Mouse (Mus musculus) forebrain, embryonic 10.5 days (tissue): ENCODE results near the gene Adamts17. TPM values are rescaled to one million over a fixed set of nuclear protein-coding genes. Genes with fewer than 3 reads are reported as not detected.

Experiments
- DNase-seq: peaks from one replicate; pipeline ENCODE4 v3.0.0-alpha.2; 2017; ENCODE audit warnings: low spot score; ENCODE audit errors: extremely low spot score
- H3K27ac ChIP-seq: fragments of 300-500 bp; sonication (generic); 2 replicates; pipeline ENCODE4 v1.5.1; 2016; ENCODE audit warnings: mild to moderate bottlenecking
- H3K27me3 ChIP-seq: fragments of 300-500 bp; sonication (generic); 2 replicates; pipeline ENCODE4 v1.6.1; 2016; ENCODE audit warnings: mild to moderate bottlenecking; ENCODE audit not compliant: poor library complexity, severe bottlenecking
- H3K36me3 ChIP-seq: fragments of 300-500 bp; sonication (generic); replicated peaks from 2 replicates; pipeline ENCODE4 v1.6.1; 2016; ENCODE audit warnings: mild to moderate bottlenecking, moderate library complexity
- H3K4me1 ChIP-seq: fragments of 300-500 bp; sonication (generic); 2 replicates; pipeline ENCODE4 v1.6.1; 2016
- H3K4me3 ChIP-seq: fragments of 300-500 bp; sonication (generic); 2 replicates; pipeline ENCODE4 v1.5.1; 2016; ENCODE audit warnings: mild to moderate bottlenecking, moderate library complexity
- H3K9me3 ChIP-seq: fragments of 300-500 bp; sonication (generic); 2 replicates; pipeline ENCODE4 v1.6.1; 2016; ENCODE audit warnings: mild to moderate bottlenecking, moderate library complexity
- WGBS: fragments of 180-500 bp; shearing (Covaris S2); methylation state at CpG from one replicate; pipeline ENCODE4 v1.1.7; 2016; 5-methylcytosine and 5-hydroxymethylcytosine counted together
- polyA plus RNA-seq: library from polyadenylated mRNA; unstranded; fragments of >200 nt; fragmentation: Nextera tagmentation; extraction: Ambion mirVana; gene quantifications from 2 replicates; pipeline ENCODE4 v1.2.1, GENCODE M21; 2016

The Adamts17 gene
- polyA plus RNA-seq, 1 experiment from 2014 or later: 0.89 TPM

GRCm38 (mm10) chr7:67050424-67050823 lies 210.9 kb downstream of the Adamts17 start:
- no peaks in the 10 kb centered on the region for H3K27me3 ChIP-seq
- WGBS: 90% methylated on average over 3 of the region's 3 CpGs
- DNase-seq: no peak
- H3K27ac ChIP-seq: no peak overlapping the region
- peaks cover 6% of the 10 kb centered on the region; the same call in 1 of the 2 replicates for H3K4me1 ChIP-seq
- H3K4me3 ChIP-seq: no peak overlapping the region
- H3K9me3 ChIP-seq: no peaks in the 10 kb centered on the region
- no peaks in the 10 kb centered on the region for H3K36me3 ChIP-seq

GRCm38 (mm10) chr7:67051089-67051718 lies 211.7 kb downstream of the Adamts17 start:
- Histone ChIP-seq H3K36me3 (no peaks in the 10 kb centered on the region), H3K4me3 (no peak overlapping the region), H3K27ac (no peak overlapping the region), H3K4me1 (peaks cover under 1% of the 10 kb centered on the region; the same call in 1 of the 2 replicates), H3K27me3 (no peaks in the 10 kb centered on the region), H3K9me3 (no peaks in the 10 kb centered on the region)
- DNase-seq: no peak
- 88% methylated on average over 7 of the region's 7 CpGs for WGBS

GRCm38 (mm10) chr7:67054876-67055275 lies 215.3 kb downstream of the Adamts17 start:
- H3K36me3 ChIP-seq: no peaks in the 10 kb centered on the region
- WGBS: 91% methylated on average over 3 of the region's 3 CpGs
- H3K27me3 ChIP-seq: no peaks in the 10 kb centered on the region
- DNase-seq: no peak
- H3K4me3 ChIP-seq: no peak overlapping the region
- H3K27ac ChIP-seq: no peak overlapping the region
- H3K4me1 ChIP-seq: no peaks in the 10 kb centered on the region
- no peaks in the 10 kb centered on the region for H3K9me3 ChIP-seq

GRCm38 (mm10) chr7:67055510-67055909 lies 216.0 kb downstream of the Adamts17 start:
- no peak for DNase-seq
- no peaks in the 10 kb centered on the region for H3K9me3 ChIP-seq
- H3K36me3 ChIP-seq: no peaks in the 10 kb centered on the region
- 92% methylated on average over 3 of the region's 3 CpGs for WGBS
- H3K27ac ChIP-seq: no peak overlapping the region
- H3K4me3 ChIP-seq: no peak overlapping the region
- no peaks in the 10 kb centered on the region for H3K4me1 ChIP-seq
- H3K27me3 ChIP-seq: no peaks in the 10 kb centered on the region

- WGBS: 88% methylated on average over 9 of the region's 9 CpGs
- Histone ChIP-seq H3K27ac (no peak overlapping the region), H3K4me1 (no peaks in the 10 kb centered on the region), H3K27me3 (no peaks in the 10 kb centered on the region), H3K4me3 (no peak overlapping the region), H3K9me3 (no peaks in the 10 kb centered on the region), H3K36me3 (no peaks in the 10 kb centered on the region)
- DNase-seq: no peak
Measured at GRCm38 (mm10) chr7:67061756-67062155, 222.2 kb downstream of the Adamts17 start.

GRCm38 (mm10) chr7:67062571-67062970 lies 223.0 kb downstream of the Adamts17 start:
- Histone ChIP-seq H3K9me3 (no peaks in the 10 kb centered on the region), H3K4me1 (no peaks in the 10 kb centered on the region), H3K4me3 (no peak overlapping the region), H3K36me3 (no peaks in the 10 kb centered on the region), H3K27ac (no peak overlapping the region), H3K27me3 (no peaks in the 10 kb centered on the region)
- DNase-seq: no peak
- 77% methylated on average over 2 of the region's 2 CpGs for whole genome bisulfite sequencing

GRCm38 (mm10) chr7:67064627-67065305 lies 225.2 kb downstream of the Adamts17 start:
- WGBS: 88% methylated on average over 10 of the region's 10 CpGs
- DNase-seq: no peak
- H3K36me3 ChIP-seq: no peaks in the 10 kb centered on the region
- H3K9me3 ChIP-seq: no peaks in the 10 kb centered on the region
- no peaks in the 10 kb centered on the region for H3K4me1 ChIP-seq
- no peak overlapping the region for H3K27ac ChIP-seq
- no peak overlapping the region for H3K4me3 ChIP-seq
- no peaks in the 10 kb centered on the region for H3K27me3 ChIP-seq

- H3K9me3 ChIP-seq: no peaks in the 10 kb centered on the region
- WGBS: 91% methylated on average over 4 of the region's 4 CpGs
- no peaks in the 10 kb centered on the region for H3K27me3 ChIP-seq
- no peak overlapping the region for H3K27ac ChIP-seq
- H3K4me1 ChIP-seq: no peaks in the 10 kb centered on the region
- no peak for DNase-seq
- H3K36me3 ChIP-seq: no peaks in the 10 kb centered on the region
- no peak overlapping the region for H3K4me3 ChIP-seq
Measured at GRCm38 (mm10) chr7:67065631-67066030, 226.1 kb downstream of the Adamts17 start.

GRCm38 (mm10) chr7:67072015-67072685 lies 232.6 kb downstream of the Adamts17 start:
- no peaks in the 10 kb centered on the region for H3K9me3 ChIP-seq
- no peaks in the 10 kb centered on the region for H3K27me3 ChIP-seq
- H3K36me3 ChIP-seq: no peaks in the 10 kb centered on the region
- DNase-seq: no peak
- no peak overlapping the region for H3K27ac ChIP-seq
- no peak overlapping the region for H3K4me3 ChIP-seq
- WGBS: 90% methylated on average over 10 of the region's 10 CpGs
- H3K4me1 ChIP-seq: no peaks in the 10 kb centered on the region

- no peak overlapping the region for H3K4me3 ChIP-seq
- H3K27ac ChIP-seq: no peak overlapping the region
- WGBS: 91% methylated on average over 10 of the region's 10 CpGs
Measured at GRCm38 (mm10) chr7:67082751-67083150, 243.2 kb downstream of the Adamts17 start.

GRCm38 (mm10) chr7:67087759-67088158 lies 248.2 kb downstream of the Adamts17 start:
- no peak overlapping the region for H3K4me3 ChIP-seq
- H3K27ac ChIP-seq: no peak overlapping the region
- 80% methylated on average over 6 of the region's 6 CpGs for WGBS
- H3K27me3 ChIP-seq: no peaks in the 10 kb centered on the region
- no peak for DNase-seq
- no peaks in the 10 kb centered on the region for H3K36me3 ChIP-seq
- H3K4me1 ChIP-seq: 0 out of 2 replicates have a peak, but pooled peaks cover 2% of the 10 kb centered on the region
- H3K9me3 ChIP-seq: no peaks in the 10 kb centered on the region

More at GRCm38 (mm10) chr7:67082751-67083150, 243.2 kb downstream of the Adamts17 start:
- 0 out of 2 replicates have a peak, but pooled peaks cover under 1% of the 10 kb centered on the region for H3K4me1 ChIP-seq
- no peak for DNase-seq
- no peaks in the 10 kb centered on the region for H3K27me3 ChIP-seq
- H3K9me3 ChIP-seq: no peaks in the 10 kb centered on the region
- no peaks in the 10 kb centered on the region for H3K36me3 ChIP-seq

GRCm38 (mm10) chr7:67097096-67097495 lies 257.6 kb downstream of the Adamts17 start:
- no peaks in the 10 kb centered on the region for H3K36me3 ChIP-seq
- no peak overlapping the region for H3K27ac ChIP-seq
- H3K9me3 ChIP-seq: no peaks in the 10 kb centered on the region
- no peak for DNase-seq
- no peak overlapping the region for H3K4me3 ChIP-seq
- no peaks in the 10 kb centered on the region for H3K27me3 ChIP-seq
- H3K4me1 ChIP-seq: no peaks in the 10 kb centered on the region
- WGBS: 92% methylated on average over 2 of the region's 2 CpGs

GRCm38 (mm10) chr7:67101418-67101973 lies 262.0 kb downstream of the Adamts17 start:
- WGBS: 88% methylated on average over 3 of the region's 3 CpGs
- no peak overlapping the region for H3K27ac ChIP-seq
- no peak for DNase-seq

More at GRCm38 (mm10) chr7:67101418-67101973, 262.0 kb downstream of the Adamts17 start:
- no peaks in the 10 kb centered on the region for H3K36me3 ChIP-seq
- H3K27me3 ChIP-seq: no peaks in the 10 kb centered on the region
- H3K4me3 ChIP-seq: no peak overlapping the region
- no peaks in the 10 kb centered on the region for H3K4me1 ChIP-seq
- no peaks in the 10 kb centered on the region for H3K9me3 ChIP-seq
